7 mouse cellular contexts compared by ENCODE assay signal in genomic region chr7:127206606-127207005, GRCm38 (mm10). TPM values are rescaled to one million over a fixed set of nuclear protein-coding genes. Genes with fewer than 3 reads are reported as not detected.
DNase-seq lines count a peak whose midpoint lies in the region; ATAC-seq and TF ChIP-seq lines count a peak whose summit lies in the region.

No protein-coding gene starts in this region.

- DNase-seq in 416B (ENCODE audit: low read depth), result peak; percentile 56
- peak; percentile 30 for DNase-seq in lung, postnatal 25 days (ENCODE audit: low spot score)
- no peak for DNase-seq in layer of hippocampus, postnatal 25 days (ENCODE audit: extremely low spot score in 1 of 2, low spot score in 1 of 2)
- DNase-seq in cerebellum, adult 9-10 months, result no peak
- no peak for DNase-seq in right cerebral cortex, postnatal 25 days

- H3K9ac ChIP-seq in ES-Bruce4 (ENCODE audit: low read depth, poor library complexity, severe bottlenecking), result peak overlapping the region; percentile 95

- peaks cover 1% of the 10 kb centered on the region for H3K4me1 ChIP-seq in ES-Bruce4 (ENCODE audit: control insufficient read depth, insufficient read depth, low read length)

- peaks cover 24% of the 10 kb centered on the region for H3K36me3 ChIP-seq in ES-Bruce4 (ENCODE audit: control insufficient read depth, insufficient read depth, low read length, poor library complexity, severe bottlenecking)

- no peak for TF ChIP-seq CTCF in ES-Bruce4 (IDR thresholded peaks at IDR 0.05; ENCODE audit: low read depth, low read length)

- no peak for TF ChIP-seq POLR2A in ES-Bruce4 (IDR thresholded peaks at IDR 0.05; ENCODE audit: insufficient read depth, low read length)

- no peak for TF ChIP-seq EP300 in ES-Bruce4 (IDR thresholded peaks at IDR 0.05; ENCODE audit: insufficient read depth, low read depth, low read length)

- H3K27ac ChIP-seq in ES-Bruce4 (ENCODE audit: insufficient read depth, low read length), result 0 out of 2 replicates have a peak overlapping the region, but pooled peaks have one; percentile 18

- peak overlapping the region; percentile 93 for H3K4me3 ChIP-seq in ES-Bruce4 (ENCODE audit: low read depth, low read length)

- no peaks in the 10 kb centered on the region for H3K9me3 ChIP-seq in ES-Bruce4 (replicated peaks; ENCODE audit: control insufficient read depth, insufficient read depth, low read length, poor library complexity, severe bottlenecking)

- no peaks in the 10 kb centered on the region for H3K27me3 ChIP-seq in ES-Bruce4 (ENCODE audit: control insufficient read depth, insufficient read depth, low read length, poor library complexity, severe bottlenecking)

- ATAC-seq in granulocyte monocyte progenitor cell, adult 5-6 weeks (replicated peaks; ENCODE audit: poor library complexity, severe bottlenecking), result peak; percentile 38

RNA-seq across cellular contexts. Expression of gene Tbc1d10b, which starts 1.7 kb away (rescaled TPM):
- 42.8 and 55.5 TPM in 2 replicates for polyA plus RNA-seq in ES-Bruce4 (2011; ENCODE audit: insufficient read depth, insufficient read length, low read depth, missing spikeins)
- total RNA-seq in granulocyte monocyte progenitor cell, adult 5-6 weeks (2014; fragmentation: Nextera tagmentation), result 27.0 and 33.2 TPM in 2 replicates
- total RNA-seq in granulocyte monocyte progenitor cell, adult 5-6 weeks (2017), result 26.2 and 35.0 TPM in 2 replicates
- total RNA-seq in layer of hippocampus, postnatal 25 days (2021), result 10 to 100 TPM; 97.2 to 99.9 TPM

RNA-seq across cellular contexts. Expression of gene Mylpf, which starts 2.1 kb away (rescaled TPM):
- polyA plus RNA-seq in ES-Bruce4 (2011; ENCODE audit: insufficient read depth, insufficient read length, low read depth, missing spikeins), result 278 and 351 TPM in 2 replicates
- 9.1 and 25.5 TPM in 2 replicates for total RNA-seq in granulocyte monocyte progenitor cell, adult 5-6 weeks (2014; fragmentation: Nextera tagmentation)
- total RNA-seq in granulocyte monocyte progenitor cell, adult 5-6 weeks (2017), result 1.2 and 4.3 TPM in 2 replicates
- 1 to 10 TPM in 1 of 2 experiments, under 1 TPM in 1; 0.96 to 2.9 TPM for total RNA-seq in layer of hippocampus, postnatal 25 days (2021)

RNA-seq across cellular contexts. Expression of gene Cd2bp2, which starts 10.8 kb away (rescaled TPM):
- polyA plus RNA-seq in ES-Bruce4 (2011; ENCODE audit: insufficient read depth, insufficient read length, low read depth, missing spikeins), result 98.6 and 120 TPM in 2 replicates
- 21.1 and 44.7 TPM in 2 replicates for total RNA-seq in granulocyte monocyte progenitor cell, adult 5-6 weeks (2014; fragmentation: Nextera tagmentation)
- total RNA-seq in granulocyte monocyte progenitor cell, adult 5-6 weeks (2017), result 44.1 and 58.2 TPM in 2 replicates
- total RNA-seq in layer of hippocampus, postnatal 25 days (2021), result 10 to 100 TPM; 92.1 to 95.7 TPM

RNA-seq across cellular contexts. Expression of gene Zfp553, which starts 26.3 kb away (rescaled TPM):
- polyA plus RNA-seq in ES-Bruce4 (2011; ENCODE audit: insufficient read depth, insufficient read length, low read depth, missing spikeins), result 52.1 and 57.0 TPM in 2 replicates
- 6.0 and 18.7 TPM in 2 replicates for total RNA-seq in granulocyte monocyte progenitor cell, adult 5-6 weeks (2014; fragmentation: Nextera tagmentation)
- 11.4 and 12.0 TPM in 2 replicates for total RNA-seq in granulocyte monocyte progenitor cell, adult 5-6 weeks (2017)
- 10 to 100 TPM; 18.0 to 20.6 TPM for total RNA-seq in layer of hippocampus, postnatal 25 days (2021)

RNA-seq across cellular contexts. Expression of gene Sept1, which starts 26.3 kb away (rescaled TPM):
- 210 and 229 TPM in 2 replicates for polyA plus RNA-seq in ES-Bruce4 (2011; ENCODE audit: insufficient read depth, insufficient read length, low read depth, missing spikeins)
- 17.1 and 23.3 TPM in 2 replicates for total RNA-seq in granulocyte monocyte progenitor cell, adult 5-6 weeks (2014; fragmentation: Nextera tagmentation)
- 29.1 and 33.3 TPM in 2 replicates for total RNA-seq in granulocyte monocyte progenitor cell, adult 5-6 weeks (2017)
- 1 to 10 TPM; 4.0 to 4.2 TPM for total RNA-seq in layer of hippocampus, postnatal 25 days (2021)

Comparison
In these comparisons a context has a peak if more than half of its experiments do, and no peak if none do; other contexts are left out.
1. DNase-seq: peak in 416B (single experiment) and lung, postnatal 25 days (single experiment); none in layer of hippocampus, postnatal 25 days (0 of 2), cerebellum, adult 9-10 months (single experiment) and right cerebral cortex, postnatal 25 days (single experiment).